Mouse (Mus musculus) megakaryocyte, adult 5-6 weeks (primary cell): ENCODE results near the gene Prkg1. TPM values are rescaled to one million over a fixed set of nuclear protein-coding genes. Genes with fewer than 3 reads are reported as not detected.

ENCODE experiments used
- ATAC-seq: 2 replicates; pipeline ENCODE4 v1.8.0; 2016; ENCODE audit warnings: mild to moderate bottlenecking, inconsistent platforms; ENCODE audit not compliant: poor library complexity, severe bottlenecking
- total RNA-seq, 2 experiments: library from RNA; stranded (forward) in 1 of 2; stranded (reverse) in 1 of 2; fragments of 153-499, 151-499 nt in 1 of 2; fragments of 221-1000, 200-1000 nt in 1 of 2; gene quantifications; 2 replicates each; pipeline versions ENCODE4 v1.2.3 to v1.2.4; 2015 to 2017

Gene Prkg1
- total RNA-seq, 2 experiments from 2014 or later = 0.11 TPM

GRCm38 (mm10) chr19:31078241-31078640 is 686.6 kb downstream of the Prkg1 start:
- ATAC-seq = no peak

- no peak for ATAC-seq
Observed at GRCm38 (mm10) chr19:31076106-31076505, 688.7 kb downstream of the Prkg1 start.

GRCm38 (mm10) chr19:31074717-31075063 is 690.1 kb downstream of the Prkg1 start:
- ATAC-seq = no peak

GRCm38 (mm10) chr19:31073959-31074716 is 690.7 kb downstream of the Prkg1 start:
- no peak for ATAC-seq

GRCm38 (mm10) chr19:31065206-31065781 is 699.5 kb downstream of the Prkg1 start:
- ATAC-seq = no peak

GRCm38 (mm10) chr19:31064740-31065139 is 700.1 kb downstream of the Prkg1 start:
- no peak for ATAC-seq

GRCm38 (mm10) chr19:31046601-31047000 is 718.2 kb downstream of the Prkg1 start:
- no peak for ATAC-seq

- ATAC-seq = no peak
Observed at GRCm38 (mm10) chr19:31040948-31041847, 723.6 kb downstream of the Prkg1 start.

GRCm38 (mm10) chr19:31038951-31039350 is 725.9 kb downstream of the Prkg1 start:
- ATAC-seq = no peak

GRCm38 (mm10) chr19:31031596-31031995 is 733.2 kb downstream of the Prkg1 start:
- no peak for ATAC-seq

GRCm38 (mm10) chr19:31026797-31027196 is 738.0 kb downstream of the Prkg1 start:
- no peak for ATAC-seq

GRCm38 (mm10) chr19:31011528-31012133 is 753.2 kb downstream of the Prkg1 start:
- no peak for ATAC-seq

GRCm38 (mm10) chr19:30998572-30998971 is 766.3 kb downstream of the Prkg1 start:
- ATAC-seq = 0 out of 2 replicates have a peak, but pooled peaks have one; percentile 33

- ATAC-seq = no peak
Observed at GRCm38 (mm10) chr19:30990390-30990789, 774.4 kb downstream of the Prkg1 start.

- no peak for ATAC-seq
Observed at GRCm38 (mm10) chr19:30982436-30982835, 782.4 kb downstream of the Prkg1 start.

- ATAC-seq = no peak
Observed at GRCm38 (mm10) chr19:30978096-30978495, 786.7 kb downstream of the Prkg1 start.

GRCm38 (mm10) chr19:30950610-30951009 is 814.2 kb downstream of the Prkg1 start:
- ATAC-seq = peak; percentile 88

GRCm38 (mm10) chr19:30948202-30948601 is 816.6 kb downstream of the Prkg1 start:
- ATAC-seq = no peak

- ATAC-seq = 0 out of 2 replicates have a peak, but pooled peaks have one; percentile 35
Observed at GRCm38 (mm10) chr19:30942369-30942992, 822.4 kb downstream of the Prkg1 start.

GRCm38 (mm10) chr19:30938058-30938457 is 826.8 kb downstream of the Prkg1 start:
- no peak for ATAC-seq
